In the genomic region with DNA sequence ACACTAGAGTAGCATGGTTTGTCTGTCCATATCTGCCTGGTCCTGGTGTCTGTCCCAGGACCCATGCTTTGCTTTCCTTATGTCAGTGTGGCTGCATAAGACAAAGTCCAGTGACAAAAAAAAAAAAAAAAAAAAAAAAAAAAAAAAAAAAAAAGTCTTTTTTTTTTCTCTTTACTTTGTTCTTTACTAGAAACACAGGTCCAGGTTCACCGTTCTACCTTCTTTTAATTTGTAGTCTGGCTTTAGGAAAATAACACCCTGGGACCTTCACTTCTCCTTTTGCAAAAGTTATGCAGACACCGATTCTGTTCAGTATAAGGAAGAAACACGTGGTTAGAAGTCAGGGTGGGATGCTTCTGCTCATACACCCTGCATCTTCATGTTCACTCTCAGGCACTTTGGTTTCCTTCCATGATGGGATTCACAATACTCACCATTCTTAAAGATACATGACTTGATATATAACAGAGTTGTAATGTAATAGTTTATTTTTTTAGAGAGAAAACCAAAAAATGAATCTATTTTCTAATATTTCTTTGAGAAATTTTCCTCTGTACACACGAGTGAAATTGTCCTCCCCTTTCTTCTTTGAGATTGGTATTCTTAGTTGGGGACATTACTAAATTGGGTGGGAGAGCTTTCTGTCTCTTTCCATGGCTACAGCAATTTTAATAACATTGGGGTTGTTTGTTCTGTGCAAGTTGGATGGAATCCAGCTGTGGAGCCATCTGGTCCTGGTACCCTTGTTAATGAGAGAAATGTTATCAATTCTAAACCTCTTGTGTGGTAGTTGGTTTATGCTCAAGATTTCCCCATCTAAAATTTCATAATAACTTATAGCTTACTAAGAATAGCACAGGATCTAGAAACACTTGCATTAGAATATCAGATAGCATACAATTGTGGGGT, we compare ENCODE assay signal across 23 mouse cellular contexts. TPM values are rescaled to one million over a fixed set of nuclear protein-coding genes. Genes with fewer than 3 reads are reported as not detected.
DNase-seq lines count a peak whose midpoint lies in the region; ATAC-seq and TF ChIP-seq lines count a peak whose summit lies in the region.
"Had no signal": no experiment of that assay in that cellular context is flagged by ENCODE, and none has a peak within 500 bp of the region (broad histone marks: within the 10 kb centered on the region; RNA-seq: fewer than 3 reads in every experiment).

No protein-coding gene starts in this region.

- ATAC-seq in embryonic facial prominence, embryonic 11.5 days (replicated peaks; ENCODE audit: insufficient number of reproducible peaks, low FRiP score, low TSS enrichment, low read depth): no peak
- peak; percentile 21; the same call in 1 of the 2 replicates for ATAC-seq in megakaryocyte progenitor cell, adult 5-6 weeks (replicated peaks; ENCODE audit: poor library complexity)
- no peak for ATAC-seq in intestine, postnatal 0 days
- ATAC-seq in kidney, embryonic 15.5 days (replicated peaks; ENCODE audit: low FRiP score): no peak
- ATAC-seq: liver, embryonic 12.5 days; midbrain, embryonic 15.5 days had no signal

- no peak overlapping the region for H3K27ac ChIP-seq in embryonic facial prominence, embryonic 11.5 days (replicated peaks; ENCODE audit: low read depth, low read length)
- no peak overlapping the region for H3K27ac ChIP-seq in embryonic facial prominence, embryonic 10.5 days (replicated peaks)
- peak overlapping the region; percentile 80 for H3K27ac ChIP-seq in layer of hippocampus, adult 2 months
- no peak overlapping the region for H3K27ac ChIP-seq in intestine, postnatal 0 days (ENCODE audit: low read depth, low read length)
- H3K27ac ChIP-seq in kidney, embryonic 15.5 days: no peak overlapping the region
- H3K27ac ChIP-seq: forebrain, embryonic 10.5 days; heart, adult 2 months; left cerebral cortex, adult 2 months; liver, embryonic 12.5 days; lung, embryonic 15.5 days; macrophage; midbrain, embryonic 15.5 days; neural tube, embryonic 15.5 days had no signal

- no peaks in the 10 kb centered on the region for H3K36me3 ChIP-seq in embryonic facial prominence, embryonic 11.5 days (replicated peaks; ENCODE audit: control insufficient read depth, insufficient read depth, low read depth, low read length)
- H3K36me3 ChIP-seq in embryonic facial prominence, embryonic 10.5 days (replicated peaks): no peaks in the 10 kb centered on the region
- H3K36me3 ChIP-seq in intestine, postnatal 0 days (ENCODE audit: control insufficient read depth, insufficient read depth): no peaks in the 10 kb centered on the region
- no peaks in the 10 kb centered on the region for H3K36me3 ChIP-seq in kidney, embryonic 15.5 days
- H3K36me3 ChIP-seq: forebrain, embryonic 10.5 days; liver, embryonic 12.5 days; lung, embryonic 15.5 days; midbrain, embryonic 15.5 days; neural tube, embryonic 15.5 days had no signal

- H3K4me1 ChIP-seq in embryonic facial prominence, embryonic 11.5 days (ENCODE audit: control insufficient read depth, insufficient read depth, low read length): no peaks in the 10 kb centered on the region
- H3K4me1 ChIP-seq in embryonic facial prominence, embryonic 10.5 days: peaks cover 5% of the 10 kb centered on the region; the same call in 1 of the 2 replicates
- no peaks in the 10 kb centered on the region for H3K4me1 ChIP-seq in intestine, postnatal 0 days (replicated peaks; ENCODE audit: control insufficient read depth, insufficient read depth, low read length)
- H3K4me1 ChIP-seq in kidney, embryonic 15.5 days: 0 out of 2 replicates have a peak, but pooled peaks cover 4% of the 10 kb centered on the region
- H3K4me1 ChIP-seq: liver, embryonic 12.5 days; lung, embryonic 15.5 days had no signal

- no peak for TF ChIP-seq CTCF in layer of hippocampus, adult 2 months (conservative IDR thresholded peaks at IDR 0.05)
- no peak for TF ChIP-seq CTCF in intestine, postnatal 0 days (IDR thresholded peaks at IDR 0.05; ENCODE audit: low read depth)

- peak; percentile 22 for DNase-seq in embryonic facial prominence, embryonic 11.5 days (ENCODE audit: low spot score)
- no peak for DNase-seq in embryonic facial prominence, embryonic 10.5 days (ENCODE audit: low spot score)
- DNase-seq in MN1 (ENCODE audit: low spot score): peak; percentile 19
- peak; percentile 58 to 59 for DNase-seq in layer of hippocampus, adult 2 months (ENCODE audit: low spot score in 2 of 2)
- DNase-seq in lung, postnatal 4 days: no peak
- DNase-seq: cerebellum, adult 9-11 months; embryo, embryonic 11 days; gastrocnemius, postnatal 14 days; heart, adult 2 months; kidney, adult 8-10 months; kidney, postnatal 36 days; spleen, adult 18-20 months; thymus, adult 18-20 months had no signal

- no peak overlapping the region for H3K4me2 ChIP-seq in embryonic facial prominence, embryonic 11.5 days (ENCODE audit: low read depth, low read length)
- no peak overlapping the region for H3K4me2 ChIP-seq in intestine, postnatal 0 days (replicated peaks; ENCODE audit: low read depth)
- H3K4me2 ChIP-seq in kidney, embryonic 15.5 days: no peak overlapping the region
- H3K4me2 ChIP-seq: liver, embryonic 12.5 days; lung, embryonic 15.5 days; midbrain, embryonic 15.5 days; neural tube, embryonic 15.5 days had no signal

- no peak overlapping the region for H3K4me3 ChIP-seq in embryonic facial prominence, embryonic 11.5 days (ENCODE audit: low read depth, low read length)
- H3K4me3 ChIP-seq in embryonic facial prominence, embryonic 10.5 days: no peak overlapping the region
- H3K4me3 ChIP-seq in layer of hippocampus, adult 2 months: no peak overlapping the region
- H3K4me3 ChIP-seq in intestine, postnatal 0 days (ENCODE audit: low read depth, low read length): no peak overlapping the region
- H3K4me3 ChIP-seq in kidney, embryonic 15.5 days (replicated peaks): no peak overlapping the region
- H3K4me3 ChIP-seq: forebrain, embryonic 10.5 days; heart, adult 2 months; left cerebral cortex, adult 2 months; liver, embryonic 12.5 days; lung, embryonic 15.5 days; midbrain, embryonic 15.5 days; neural tube, embryonic 15.5 days had no signal

- no peaks in the 10 kb centered on the region for H3K27me3 ChIP-seq in embryonic facial prominence, embryonic 11.5 days (ENCODE audit: control insufficient read depth, insufficient read depth, low read length)
- peaks cover 22% of the 10 kb centered on the region for H3K27me3 ChIP-seq in embryonic facial prominence, embryonic 10.5 days (replicated peaks; ENCODE audit: low read depth, poor library complexity, severe bottlenecking)
- H3K27me3 ChIP-seq in intestine, postnatal 0 days (replicated peaks; ENCODE audit: control insufficient read depth, insufficient read depth, low read length): peaks cover 7% of the 10 kb centered on the region; the same call in 1 of the 2 replicates
- H3K27me3 ChIP-seq in kidney, embryonic 15.5 days: 0 out of 2 replicates have a peak, but pooled peaks cover 15% of the 10 kb centered on the region
- H3K27me3 ChIP-seq: midbrain, embryonic 15.5 days had no signal

- no peaks in the 10 kb centered on the region for H3K9me3 ChIP-seq in embryonic facial prominence, embryonic 11.5 days (replicated peaks; ENCODE audit: control insufficient read depth, low read length)
- H3K9me3 ChIP-seq in embryonic facial prominence, embryonic 10.5 days: no peaks in the 10 kb centered on the region
- H3K9me3 ChIP-seq in intestine, postnatal 0 days (ENCODE audit: control insufficient read depth): no peaks in the 10 kb centered on the region
- no peaks in the 10 kb centered on the region for H3K9me3 ChIP-seq in kidney, embryonic 15.5 days (replicated peaks)
- H3K9me3 ChIP-seq: forebrain, embryonic 10.5 days; liver, embryonic 12.5 days; lung, embryonic 15.5 days; midbrain, embryonic 15.5 days; neural tube, embryonic 15.5 days had no signal

- H3K9ac ChIP-seq in embryonic facial prominence, embryonic 11.5 days (replicated peaks; ENCODE audit: low read length): no peak overlapping the region
- H3K9ac ChIP-seq in intestine, postnatal 0 days (ENCODE audit: low read depth, low read length): no peak overlapping the region
- H3K9ac ChIP-seq in kidney, embryonic 15.5 days: no peak overlapping the region
- H3K9ac ChIP-seq: liver, embryonic 12.5 days; lung, embryonic 15.5 days; midbrain, embryonic 15.5 days; neural tube, embryonic 15.5 days had no signal

- 71% methylated on average over 4 of the region's 4 CpGs for WGBS in embryonic facial prominence, embryonic 11.5 days
- WGBS in embryonic facial prominence, embryonic 10.5 days: 71% methylated on average over 4 of the region's 4 CpGs
- WGBS in intestine, postnatal 0 days: 63% methylated on average over 4 of the region's 4 CpGs
- 81% methylated on average over 4 of the region's 4 CpGs for WGBS in kidney, embryonic 15.5 days

RNA-seq across cellular contexts. Expression of a gene that starts 5.0 kb away (rescaled TPM):
- 5.4 and 5.5 TPM in 2 replicates for polyA plus RNA-seq in embryonic facial prominence, embryonic 11.5 days (2014; fragmentation: Nextera tagmentation; extraction: Ambion mirVana)
- 1.8 and 3.2 TPM in 2 replicates for polyA plus RNA-seq in embryonic facial prominence, embryonic 10.5 days (2016; fragmentation: Nextera tagmentation; extraction: Ambion mirVana)
- 100 to 1,000 TPM in 1 of 2 experiments, 10 to 100 TPM in 1; 98.7 to 103 TPM for total RNA-seq in layer of hippocampus, adult 2 months (2021)
- 127 and 144 TPM in 2 replicates for total RNA-seq in megakaryocyte progenitor cell, adult 5-6 weeks (2015)
- total RNA-seq in megakaryocyte progenitor cell, adult 5-6 weeks (2017): 88.8 and 109 TPM in 2 replicates
- polyA plus RNA-seq in intestine, postnatal 0 days (2015; fragmentation: Nextera tagmentation; extraction: Ambion mirVana): 2.1 and 2.5 TPM in 2 replicates
- 4.6 and 4.7 TPM in 2 replicates for polyA plus RNA-seq in kidney, embryonic 15.5 days (2015; fragmentation: Nextera tagmentation; extraction: Ambion mirVana)

Comparison
In these comparisons a context has a peak if more than half of its experiments do, and no peak if none do; other contexts are left out.
1. DNase-seq: peak in embryonic facial prominence, embryonic 11.5 days (single experiment), MN1 (single experiment) and layer of hippocampus, adult 2 months (2 of 2); none in embryonic facial prominence, embryonic 10.5 days (single experiment) and lung, postnatal 4 days (0 of 2).